In the genomic region with DNA sequence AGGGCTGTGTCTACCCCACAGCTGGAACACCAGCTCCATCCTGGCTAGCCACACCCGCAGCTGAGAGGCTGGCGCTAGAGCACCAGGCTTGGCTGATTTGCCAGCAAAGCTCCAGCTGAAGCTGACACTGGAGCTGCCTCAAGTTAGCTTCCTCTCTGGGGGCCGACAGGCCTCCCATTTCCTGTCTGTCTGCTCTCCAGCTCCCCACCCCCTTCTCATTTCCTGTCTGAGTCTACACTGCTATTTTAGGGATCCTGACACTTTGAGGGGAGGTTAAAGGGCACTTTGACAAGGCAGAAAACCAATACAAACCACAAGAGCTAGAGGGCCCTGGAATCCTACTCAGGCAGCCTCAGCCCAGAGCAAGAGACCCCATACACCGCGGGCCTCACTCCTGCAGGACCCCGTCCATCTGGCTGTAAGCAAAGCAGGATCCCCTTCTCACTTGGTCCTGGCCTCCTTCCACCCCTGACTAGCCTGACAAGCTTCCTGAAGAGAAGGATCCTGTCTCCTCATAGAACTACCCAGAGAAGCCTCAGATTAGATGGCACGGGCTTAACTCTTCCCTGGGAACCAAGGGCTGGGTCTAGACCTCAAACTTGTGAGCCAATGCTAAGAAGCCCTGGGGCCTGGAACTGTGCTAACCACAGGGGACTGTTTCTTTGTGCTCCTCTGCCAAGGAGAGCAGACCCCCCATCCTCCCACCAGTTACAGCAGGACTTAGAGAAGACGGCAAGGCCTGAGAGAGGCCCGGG, we compare ENCODE assay signal across 7 mouse cellular contexts. TPM values are rescaled to one million over a fixed set of nuclear protein-coding genes. Genes with fewer than 3 reads are reported as not detected.
A peak's percentile ranks its signal among the peaks of the same experiment; 100 is the strongest.
DNase-seq lines count a peak whose midpoint lies in the region; ATAC-seq and TF ChIP-seq lines count a peak whose summit lies in the region.

No protein-coding gene starts in this region.

- H3K4me1 ChIP-seq in hindbrain, postnatal 0 days (ENCODE audit: insufficient read depth, low read length): peaks cover 9% of the 10 kb centered on the region; the same call in 1 of the 2 replicates
- H3K4me1 ChIP-seq in limb, embryonic 14.5 days (ENCODE audit: control insufficient read depth, insufficient read depth, low read length): peaks cover 42% of the 10 kb centered on the region
- H3K4me1 ChIP-seq in midbrain, embryonic 16.5 days (ENCODE audit: control insufficient read depth, insufficient read depth, low read length): no peaks in the 10 kb centered on the region

- WGBS in hindbrain, postnatal 0 days: 42% methylated on average over 9 of the region's 9 CpGs
- WGBS in limb, embryonic 14.5 days: 20% methylated on average over 9 of the region's 9 CpGs
- WGBS in midbrain, embryonic 16.5 days: 72% methylated on average over 9 of the region's 9 CpGs

- no peak for TF ChIP-seq POLR2A in brain, embryonic 14.5 days (IDR thresholded peaks at IDR 0.05; ENCODE audit: borderline replicate concordance, extremely low read depth, insufficient read depth, insufficient read length, poor library complexity, severe bottlenecking)
- no peak for TF ChIP-seq POLR2A in limb, embryonic 14.5 days (IDR thresholded peaks at IDR 0.05; ENCODE audit: borderline replicate concordance, extremely low read depth, insufficient read depth, insufficient read length)

- H3K9me3 ChIP-seq in hindbrain, postnatal 0 days (ENCODE audit: low read length): no peaks in the 10 kb centered on the region
- no peaks in the 10 kb centered on the region for H3K9me3 ChIP-seq in limb, embryonic 14.5 days (ENCODE audit: control insufficient read depth, low read length)
- no peaks in the 10 kb centered on the region for H3K9me3 ChIP-seq in midbrain, embryonic 16.5 days (replicated peaks; ENCODE audit: control insufficient read depth, low read length, poor library complexity, severe bottlenecking)

- peak; percentile 55 for DNase-seq in Muller cell, postnatal 12 days (ENCODE audit: inconsistent ontology term)
- DNase-seq in brain, embryonic 14.5 days (ENCODE audit: low read depth): peak; percentile 52
- DNase-seq in gastrocnemius, postnatal 10 days: peak; percentile 70
- DNase-seq in hindbrain, postnatal 0 days (ENCODE audit: low spot score): peak; percentile 61
- peak; percentile 88 for DNase-seq in limb, embryonic 14.5 days (ENCODE audit: low spot score)
- DNase-seq in testis, postnatal 14 days (ENCODE audit: low spot score): peak; percentile 48

- H3K4me2 ChIP-seq in hindbrain, postnatal 0 days (ENCODE audit: low read depth, low read length): no peak overlapping the region
- peak overlapping the region; percentile 15; the same call in 1 of the 2 replicates for H3K4me2 ChIP-seq in limb, embryonic 14.5 days (replicated peaks; ENCODE audit: low read depth, low read length, severe bottlenecking)
- no peak overlapping the region for H3K4me2 ChIP-seq in midbrain, embryonic 16.5 days (ENCODE audit: low read length)

- peak; percentile 38 for ATAC-seq in hindbrain, postnatal 0 days
- peak; percentile 85 for ATAC-seq in limb, embryonic 14.5 days (ENCODE audit: low FRiP score, low read depth)
- no peak for ATAC-seq in midbrain, embryonic 16.5 days

- no peak overlapping the region for H3K9ac ChIP-seq in hindbrain, postnatal 0 days (replicated peaks; ENCODE audit: low read length)
- peak overlapping the region; percentile 3; the same call in 1 of the 2 replicates for H3K9ac ChIP-seq in limb, embryonic 14.5 days (ENCODE audit: low read depth, low read length, severe bottlenecking)
- no peak overlapping the region for H3K9ac ChIP-seq in midbrain, embryonic 16.5 days (ENCODE audit: low read depth, low read length)

- no peak for TF ChIP-seq CTCF in brain, embryonic 14.5 days (IDR thresholded peaks at IDR 0.05; ENCODE audit: borderline replicate concordance, extremely low read depth, insufficient read depth, insufficient read length)
- no peak for TF ChIP-seq CTCF in hindbrain, postnatal 0 days (IDR thresholded peaks at IDR 0.05; ENCODE audit: low read depth)

- no peaks in the 10 kb centered on the region for H3K36me3 ChIP-seq in hindbrain, postnatal 0 days (ENCODE audit: insufficient read depth, low read length)
- H3K36me3 ChIP-seq in limb, embryonic 14.5 days (ENCODE audit: control insufficient read depth, insufficient read depth, low read length): peaks cover 39% of the 10 kb centered on the region
- H3K36me3 ChIP-seq in midbrain, embryonic 16.5 days (ENCODE audit: control insufficient read depth, insufficient read depth, low read length): no peaks in the 10 kb centered on the region; the same call in 1 of the 2 replicates

- H3K27me3 ChIP-seq in hindbrain, postnatal 0 days (ENCODE audit: insufficient read depth, low read length): no peaks in the 10 kb centered on the region
- no peaks in the 10 kb centered on the region for H3K27me3 ChIP-seq in limb, embryonic 14.5 days (ENCODE audit: control insufficient read depth, insufficient read depth, low read length)
- no peaks in the 10 kb centered on the region for H3K27me3 ChIP-seq in midbrain, embryonic 16.5 days (ENCODE audit: control insufficient read depth, insufficient read depth, low read depth, low read length)

- H3K4me3 ChIP-seq in hindbrain, postnatal 0 days (ENCODE audit: low read length): no peak overlapping the region
- no peak overlapping the region for H3K4me3 ChIP-seq in limb, embryonic 14.5 days (replicated peaks; ENCODE audit: low read length)
- H3K4me3 ChIP-seq in midbrain, embryonic 16.5 days (ENCODE audit: low read depth, low read length): no peak overlapping the region

- H3K27ac ChIP-seq in hindbrain, postnatal 0 days: peak overlapping the region; percentile 80
- H3K27ac ChIP-seq in limb, embryonic 14.5 days (replicated peaks; ENCODE audit: low read depth, low read length): peak overlapping the region; percentile 97
- H3K27ac ChIP-seq in midbrain, embryonic 16.5 days (ENCODE audit: low read length): peak overlapping the region; percentile 70

RNA-seq across cellular contexts. Expression of gene Fmnl3, which starts 37.2 kb away (rescaled TPM):
- polyA plus RNA-seq in brain, embryonic 14.5 days (2012; rRNA removed): 27.4 and 30.1 TPM in 2 replicates
- total RNA-seq in gastrocnemius, postnatal 10 days (2021): 10 to 100 TPM; 17.6 to 26.2 TPM
- total RNA-seq in hindbrain, postnatal 0 days (2014; rRNA removed): 11.9 and 15.2 TPM in 2 replicates
- polyA plus RNA-seq in hindbrain, postnatal 0 days (2015; fragmentation: Nextera tagmentation; extraction: Ambion mirVana): 8.0 and 8.2 TPM in 2 replicates
- polyA plus RNA-seq in limb, embryonic 14.5 days (2012; rRNA removed): 55.0 and 65.4 TPM in 2 replicates
- 19.8 and 26.8 TPM in 2 replicates for polyA plus RNA-seq in limb, embryonic 14.5 days (2014; fragmentation: Nextera tagmentation; extraction: Ambion mirVana)
- polyA plus RNA-seq in midbrain, embryonic 16.5 days (2015; fragmentation: Nextera tagmentation; extraction: Ambion mirVana): 7.9 and 8.0 TPM in 2 replicates

RNA-seq across cellular contexts. Expression of gene Fam186b, which starts 37.4 kb away (rescaled TPM):
- 0.28 and 0.36 TPM in 2 replicates for polyA plus RNA-seq in brain, embryonic 14.5 days (2012; rRNA removed)
- not detected for total RNA-seq in gastrocnemius, postnatal 10 days (2021)
- 0.86 and 1.3 TPM in 2 replicates for total RNA-seq in hindbrain, postnatal 0 days (2014; rRNA removed)
- polyA plus RNA-seq in hindbrain, postnatal 0 days (2015; fragmentation: Nextera tagmentation; extraction: Ambion mirVana): 1.3 and 1.4 TPM in 2 replicates
- polyA plus RNA-seq in limb, embryonic 14.5 days (2012; rRNA removed): 0.19 and 0.24 TPM in 2 replicates
- 0.12 and 0.32 TPM in 2 replicates for polyA plus RNA-seq in limb, embryonic 14.5 days (2014; fragmentation: Nextera tagmentation; extraction: Ambion mirVana)
- polyA plus RNA-seq in midbrain, embryonic 16.5 days (2015; fragmentation: Nextera tagmentation; extraction: Ambion mirVana): 0.53 and 0.73 TPM in 2 replicates

RNA-seq across cellular contexts. Expression of gene Prpf40b, which starts 38.2 kb away (rescaled TPM):
- 180 and 198 TPM in 2 replicates for polyA plus RNA-seq in brain, embryonic 14.5 days (2012; rRNA removed)
- 10 to 100 TPM; 23.3 to 28.8 TPM for total RNA-seq in gastrocnemius, postnatal 10 days (2021)
- 90.2 and 94.2 TPM in 2 replicates for total RNA-seq in hindbrain, postnatal 0 days (2014; rRNA removed)
- 101 and 110 TPM in 2 replicates for polyA plus RNA-seq in hindbrain, postnatal 0 days (2015; fragmentation: Nextera tagmentation; extraction: Ambion mirVana)
- polyA plus RNA-seq in limb, embryonic 14.5 days (2012; rRNA removed): 143 and 154 TPM in 2 replicates
- 47.0 and 54.3 TPM in 2 replicates for polyA plus RNA-seq in limb, embryonic 14.5 days (2014; fragmentation: Nextera tagmentation; extraction: Ambion mirVana)
- 122 and 130 TPM in 2 replicates for polyA plus RNA-seq in midbrain, embryonic 16.5 days (2015; fragmentation: Nextera tagmentation; extraction: Ambion mirVana)

RNA-seq across cellular contexts. Expression of gene Tmbim6, which starts 59.6 kb away (rescaled TPM):
- 214 and 221 TPM in 2 replicates for polyA plus RNA-seq in brain, embryonic 14.5 days (2012; rRNA removed)
- total RNA-seq in gastrocnemius, postnatal 10 days (2021): 100 to 1,000 TPM; 189 to 194 TPM
- 323 and 346 TPM in 2 replicates for total RNA-seq in hindbrain, postnatal 0 days (2014; rRNA removed)
- polyA plus RNA-seq in hindbrain, postnatal 0 days (2015; fragmentation: Nextera tagmentation; extraction: Ambion mirVana): 355 and 374 TPM in 2 replicates
- 216 and 283 TPM in 2 replicates for polyA plus RNA-seq in limb, embryonic 14.5 days (2012; rRNA removed)
- polyA plus RNA-seq in limb, embryonic 14.5 days (2014; fragmentation: Nextera tagmentation; extraction: Ambion mirVana): 296 and 305 TPM in 2 replicates
- polyA plus RNA-seq in midbrain, embryonic 16.5 days (2015; fragmentation: Nextera tagmentation; extraction: Ambion mirVana): 279 and 310 TPM in 2 replicates
